Mouse (Mus musculus): ENCODE data around the gene Pgp. TPM values are rescaled to one million over a fixed set of nuclear protein-coding genes. Genes with fewer than 3 reads are reported as not detected.
"Not testable (repeated sequence)": the region's sequence is repeated elsewhere in the genome, so short reads cannot be mapped to it uniquely, and the experiment has no call there.

The Pgp gene
- total RNA-seq, 2 experiments from 2014 or later = 61.6 to 64.6 TPM

GRCm38 (mm10) chr17:24455523-24456206 is 14.5 kb upstream of the Pgp start:
- not testable (repeated sequence) for DNase-seq (ENCODE audit: low spot score in 2 of 2)

GRCm38 (mm10) chr17:24461580-24461979 is 8.6 kb upstream of the Pgp start:
- no peak for DNase-seq (ENCODE audit: low spot score in 2 of 2)

GRCm38 (mm10) chr17:24462932-24463331 is 7.3 kb upstream of the Pgp start:
- DNase-seq (ENCODE audit: low spot score in 2 of 2) = no peak

- DNase-seq (ENCODE audit: low spot score in 2 of 2) = no peak
Measured at GRCm38 (mm10) chr17:24463374-24464133, 6.6 kb upstream of the Pgp start.

GRCm38 (mm10) chr17:24468636-24469246 is 1.5 kb upstream of the Pgp start:
- DNase-seq (ENCODE audit: low spot score in 2 of 2) = no peak

- DNase-seq (ENCODE audit: low spot score in 2 of 2) = no peak
Measured at GRCm38 (mm10) chr17:24469336-24469909, 769 bp upstream of the Pgp start.

GRCm38 (mm10) chr17:24470701-24471527 is 722 bp downstream of the Pgp start:
- DNase-seq (ENCODE audit: low spot score in 2 of 2) = no peak

GRCm38 (mm10) chr17:24472512-24472911 is 2.3 kb downstream of the Pgp start:
- no peak for DNase-seq (ENCODE audit: low spot score in 2 of 2)

- DNase-seq (ENCODE audit: low spot score in 2 of 2) = no peak
Measured at GRCm38 (mm10) chr17:24473612-24474275, 3.6 kb downstream of the Pgp start, which contains the start of gene Bricd5. TSS of gene Bricd5 (plus strand) at chr17:24473884.

- peak in 1 of 2 experiments; percentile 61 for DNase-seq (ENCODE audit: low spot score in 2 of 2)
Measured at GRCm38 (mm10) chr17:24474557-24474956, 4.4 kb downstream of the Pgp start.

GRCm38 (mm10) chr17:24475586-24475985 is 5.4 kb downstream of the Pgp start:
- no peak for DNase-seq (ENCODE audit: low spot score in 2 of 2)

- no peak for DNase-seq (ENCODE audit: low spot score in 2 of 2)
Measured at GRCm38 (mm10) chr17:24476022-24476776, 6.0 kb downstream of the Pgp start.

- DNase-seq (ENCODE audit: low spot score in 2 of 2) = no peak
Measured at GRCm38 (mm10) chr17:24477053-24477984, 7.1 kb downstream of the Pgp start.

GRCm38 (mm10) chr17:24477985-24478600 is 7.9 kb downstream of the Pgp start:
- peak in 1 of 2 experiments; percentile 21 for DNase-seq (ENCODE audit: low spot score in 2 of 2)

GRCm38 (mm10) chr17:24478663-24479380 is 8.6 kb downstream of the Pgp start, which contains the start of gene Mlst8:
TSS of gene Mlst8 (minus strand) at chr17:24479078.
- DNase-seq (ENCODE audit: low spot score in 2 of 2) = peak; percentile 97 to 99

- no peak for DNase-seq (ENCODE audit: low spot score in 2 of 2)
Measured at GRCm38 (mm10) chr17:24479431-24479830, 9.2 kb downstream of the Pgp start.

GRCm38 (mm10) chr17:24480201-24480826 is 10.1 kb downstream of the Pgp start:
- peak in 1 of 2 experiments; percentile 18 for DNase-seq (ENCODE audit: low spot score in 2 of 2)

Measured in layer of hippocampus, adult 18-20 months (tissue).